Mouse (Mus musculus) gastrocnemius, postnatal 36 days (tissue): ENCODE measurements around the gene Lemd2. TPM values are rescaled to one million over a fixed set of nuclear protein-coding genes. Genes with fewer than 3 reads are reported as not detected.
A peak's percentile ranks its signal among the peaks of the same experiment; 100 is the strongest.
"Not testable (repeated sequence)": the region's sequence is repeated elsewhere in the genome, so short reads cannot be mapped to it uniquely, and the experiment has no call there.

Experiments used
- DNase-seq, 2 experiments: peaks; one replicate each; pipeline ENCODE4 v3.0.0; 2022
- intact Hi-C: fragments of 180-260 bp; cut with DNase I; formaldehyde crosslinking; loops from one replicate; pipeline ENCODE4 v1.15.1; 2025
- long read RNA-seq, 2 experiments: library from polyadenylated mRNA; stranded (forward); transcript quantifications; one replicate each; pipeline ENCODE4 v2.0.0; 2021
- total RNA-seq, 2 experiments: library from RNA; stranded (reverse); gene quantifications; 2 replicates each; pipeline ENCODE4 v1.2.3; 2021

The Lemd2 gene
- total RNA-seq = 10 to 100 TPM; 17.8 to 20.4 TPM
- long read RNA-seq, experiment 1, transcript Lemd2-201 (9 exons, 2,627 nt) = major isoform, 16 of 23 reads
- long read RNA-seq, experiment 1, partial matches to known transcripts = 0 of 23 reads
- long read RNA-seq, experiment 1, other reads (novel, unspliced or antisense) = 7 of 23 reads
- long read RNA-seq, experiment 2, transcript Lemd2-201 (9 exons, 2,627 nt) = major isoform, 22 of 29 reads
- long read RNA-seq, experiment 2, partial matches to known transcripts = 7 of 29 reads
- long read RNA-seq, experiment 2, other reads (novel, unspliced or antisense) = 0 of 29 reads

DNA sequence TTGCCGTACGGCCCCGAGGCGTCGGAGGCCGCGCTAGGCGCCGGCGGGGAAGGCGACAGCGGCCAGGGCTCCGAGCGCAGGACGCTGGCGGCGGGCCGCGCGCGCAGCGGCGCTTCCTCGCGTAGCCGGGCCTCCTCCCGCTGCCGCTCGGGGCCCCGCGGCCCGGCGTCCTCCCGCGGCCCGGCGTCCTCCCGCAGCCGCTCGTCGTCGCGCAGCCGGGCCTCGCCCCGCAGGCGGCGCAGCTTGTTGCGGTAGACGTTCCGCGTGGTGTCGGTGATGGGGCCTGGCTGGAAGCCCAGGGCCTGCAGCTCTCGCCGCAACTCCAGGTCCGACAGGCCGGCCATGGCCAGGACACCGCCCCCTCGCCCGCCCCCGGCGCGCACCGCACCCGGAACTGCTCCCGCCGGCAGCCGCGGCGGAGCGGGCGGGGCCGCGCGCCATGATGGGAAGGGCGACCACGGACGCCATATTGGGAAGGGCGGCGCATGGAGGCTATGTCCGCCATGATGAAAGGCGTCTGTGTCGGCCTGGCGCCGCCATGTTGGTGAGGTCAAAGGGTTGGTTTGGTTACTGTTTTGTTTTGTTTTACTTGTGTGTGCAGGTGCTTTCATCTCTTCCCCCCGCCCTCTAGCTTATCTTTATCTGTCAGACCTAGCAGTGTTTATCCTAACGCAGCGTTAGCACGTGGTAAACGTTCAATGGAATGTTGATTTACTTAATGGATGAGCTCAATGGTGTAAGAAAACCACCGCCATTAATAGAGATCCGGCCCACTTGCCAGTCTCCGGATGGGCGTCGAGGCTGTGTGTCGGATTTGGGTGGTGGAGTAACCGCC lies at the start of gene Lemd2:
TSS of gene Lemd2 (minus strand) at position 395 of the 835 bp plus-strand sequence.
- peak; percentile 95 to 97 for DNase-seq
- intact Hi-C loops = loop anchor here (10.0 kb wide), 1 partner anchor 269 kb away; the partner anchor contains the start of genes Cuta and Phf1

GRCm38 (mm10) chr17:27251150-27251549 lies 46.9 kb upstream of the Lemd2 start:
- DNase-seq = no peak
- intact Hi-C loops = no loop called here

- intact Hi-C loops = no loop called here
- DNase-seq = no peak
These were observed 46.2 kb upstream of the Lemd2 start for GRCm38 (mm10) chr17:27250461-27250860.

DNA sequence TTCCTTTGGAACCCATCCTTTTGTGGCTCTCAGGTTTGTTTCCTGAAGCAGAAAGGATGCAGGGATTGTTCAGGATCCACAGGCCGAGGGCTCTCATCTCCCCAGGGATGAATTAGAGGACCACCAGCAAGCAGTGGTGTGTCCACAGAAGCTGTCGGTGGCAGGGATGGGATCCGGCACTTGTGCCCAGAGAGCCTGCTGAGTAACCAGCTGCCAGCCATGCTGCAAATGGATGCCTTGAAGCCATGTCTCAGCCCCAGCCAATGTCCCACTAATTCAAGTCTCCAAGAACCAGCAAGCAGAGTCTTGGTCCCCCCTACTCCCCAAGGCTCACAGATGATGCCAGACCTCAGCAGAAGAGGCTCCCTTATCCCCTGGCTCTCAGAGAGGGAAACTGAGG lies 44.8 kb upstream of the Lemd2 start:
- intact Hi-C loops = no loop called here
- DNase-seq = no peak

DNA sequence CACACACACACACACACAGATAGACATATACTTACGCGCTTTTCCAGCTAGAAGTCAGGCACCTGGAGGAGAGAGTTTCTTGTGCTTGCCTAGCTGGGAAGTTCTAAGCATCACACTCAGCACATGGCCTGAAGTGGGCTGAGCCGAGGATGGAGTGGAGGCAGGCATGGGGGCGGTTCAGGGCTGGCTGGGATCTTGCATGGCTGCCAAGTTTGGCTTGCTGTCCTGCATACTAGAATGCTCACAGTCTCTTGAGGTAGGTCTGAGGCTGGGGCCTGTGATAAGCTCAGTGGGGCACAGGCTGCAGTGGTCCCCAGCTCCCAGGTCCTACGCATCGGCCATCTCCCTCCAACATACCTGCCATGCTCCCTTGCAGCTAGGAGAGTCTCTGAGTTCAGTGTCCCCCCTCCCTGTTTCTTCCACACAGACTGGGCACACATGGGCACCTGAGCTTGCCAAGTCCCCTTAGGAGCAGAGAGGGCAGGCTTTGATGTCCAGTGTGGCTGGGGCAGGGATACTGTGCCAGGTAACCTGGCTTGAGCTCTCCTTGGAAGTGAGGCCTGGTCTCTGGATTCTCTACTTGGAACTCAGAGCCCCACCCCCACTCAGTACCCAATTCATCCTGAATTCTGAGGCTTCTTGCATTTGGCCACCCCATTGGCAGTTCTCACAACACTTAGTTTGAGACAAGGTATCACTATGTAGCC lies 43.6 kb upstream of the Lemd2 start:
- intact Hi-C loops = no loop called here
- DNase-seq = no peak

DNA sequence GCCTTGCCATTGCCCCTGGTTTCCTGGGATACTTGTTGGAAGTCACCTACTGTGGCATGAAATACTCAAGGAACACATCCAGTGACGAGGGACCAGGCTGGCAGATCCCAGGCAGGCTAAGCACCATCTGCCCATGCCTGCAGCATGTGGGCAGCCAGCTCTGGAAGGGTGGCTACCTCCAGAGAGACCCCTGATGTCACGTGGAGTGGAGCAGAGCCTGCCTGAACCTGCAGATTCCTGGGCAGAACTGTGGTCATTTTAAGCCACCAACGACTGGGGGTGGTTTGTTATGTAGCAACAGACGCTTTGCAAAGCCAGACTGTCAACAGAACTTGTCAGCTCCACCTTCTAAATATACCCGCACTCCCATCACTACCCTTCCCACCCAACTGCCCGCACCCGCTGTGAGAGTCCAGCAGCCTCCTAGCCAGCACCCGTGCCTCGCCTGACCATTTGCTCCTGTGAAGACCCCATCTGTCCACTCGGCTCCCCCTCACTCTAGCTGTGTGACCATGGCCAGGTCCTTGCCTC lies 41.6 kb upstream of the Lemd2 start:
- intact Hi-C loops = no loop called here
- DNase-seq = no peak

DNA sequence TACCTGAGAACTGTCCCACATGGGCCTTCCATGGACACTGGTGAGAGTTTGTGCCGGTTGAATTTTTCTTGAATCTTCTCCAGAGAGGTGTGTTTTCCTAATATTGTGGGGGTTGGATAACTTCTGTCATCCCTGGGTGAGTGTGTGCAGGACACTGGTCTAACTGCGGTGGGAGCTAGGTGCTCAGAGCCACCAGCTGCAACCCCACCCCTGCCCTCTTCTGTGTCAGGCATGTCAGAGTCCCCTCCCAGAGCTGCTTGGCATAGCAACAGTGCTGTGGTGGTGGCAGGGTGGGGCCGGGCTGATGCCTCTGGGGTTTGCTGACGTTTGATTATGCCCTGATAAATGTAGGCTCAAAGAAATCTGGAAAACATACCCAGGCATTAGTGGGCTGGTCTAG lies 40.6 kb upstream of the Lemd2 start:
- intact Hi-C loops = loop anchor here (5.0 kb wide), 2 partner anchors 47 to 72 kb away; no protein-coding TSS in a partner anchor
- no peak for DNase-seq

DNA sequence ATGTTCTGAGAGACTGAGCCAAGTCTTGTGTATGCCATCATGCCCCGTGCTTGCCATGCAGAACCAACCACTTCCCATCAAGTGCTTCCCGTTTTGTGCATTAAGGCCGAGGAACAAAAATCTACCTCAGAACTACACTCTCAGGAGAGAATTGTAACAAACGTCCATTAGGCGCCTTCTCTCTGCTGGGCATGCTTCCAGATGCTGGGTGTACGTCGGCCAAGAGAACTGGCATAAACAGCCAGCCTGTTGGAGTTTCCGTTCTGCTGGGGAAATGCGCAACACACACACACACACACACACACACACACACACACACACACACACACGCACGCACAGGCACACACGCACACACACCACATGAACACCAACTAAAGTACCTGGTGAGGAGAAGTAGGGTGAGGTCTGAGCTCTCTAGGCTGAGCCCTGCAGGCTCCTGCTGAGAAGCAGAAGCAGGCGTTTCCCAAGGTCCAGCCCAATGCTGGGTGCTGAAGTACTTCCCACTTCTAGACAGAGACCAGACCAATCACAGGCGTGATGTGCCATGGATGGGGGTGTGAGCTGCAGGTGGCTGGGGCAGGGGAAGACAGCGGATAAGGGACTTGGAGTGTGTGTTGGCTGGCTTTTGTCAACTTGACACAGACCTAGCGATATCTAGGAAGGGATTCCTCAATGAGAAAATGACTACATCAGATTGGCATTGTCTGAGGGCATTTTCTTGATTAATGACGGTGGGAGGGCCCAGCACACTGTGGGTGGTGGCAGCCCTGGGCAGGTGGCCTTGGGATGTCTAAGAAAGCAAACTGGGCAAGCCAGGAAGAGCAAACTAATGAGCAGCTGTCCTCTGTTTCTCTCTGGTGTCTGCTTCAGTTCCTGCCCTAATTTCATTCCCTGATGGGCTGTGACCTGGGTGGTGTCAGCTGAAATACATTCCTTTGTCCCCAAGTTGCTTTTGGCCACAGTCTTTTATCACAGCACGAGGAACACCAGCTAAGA lies 38.2 kb upstream of the Lemd2 start:
- intact Hi-C loops = loop anchor here (5.0 kb wide), 2 partner anchors 50 to 75 kb away; no protein-coding TSS in a partner anchor
- DNase-seq = no peak

- DNase-seq = peak; percentile 50 to 63
- intact Hi-C loops = loop anchor here (5.0 kb wide), 2 partner anchors 51 to 76 kb away; no protein-coding TSS in a partner anchor
These were observed 36.5 kb upstream of the Lemd2 start for GRCm38 (mm10) chr17:27240556-27241457.

- DNase-seq = no peak
- intact Hi-C loops = loop anchor here (5.0 kb wide), 2 partner anchors 52 to 77 kb away; no protein-coding TSS in a partner anchor
These were observed 35.7 kb upstream of the Lemd2 start for GRCm38 (mm10) chr17:27239941-27240340.

GRCm38 (mm10) chr17:27238637-27239036 lies 34.4 kb upstream of the Lemd2 start:
- no peak for DNase-seq
- intact Hi-C loops = no loop called here

- intact Hi-C loops = no loop called here
- no peak for DNase-seq
These were observed 33.5 kb upstream of the Lemd2 start for GRCm38 (mm10) chr17:27237731-27238130.

DNA sequence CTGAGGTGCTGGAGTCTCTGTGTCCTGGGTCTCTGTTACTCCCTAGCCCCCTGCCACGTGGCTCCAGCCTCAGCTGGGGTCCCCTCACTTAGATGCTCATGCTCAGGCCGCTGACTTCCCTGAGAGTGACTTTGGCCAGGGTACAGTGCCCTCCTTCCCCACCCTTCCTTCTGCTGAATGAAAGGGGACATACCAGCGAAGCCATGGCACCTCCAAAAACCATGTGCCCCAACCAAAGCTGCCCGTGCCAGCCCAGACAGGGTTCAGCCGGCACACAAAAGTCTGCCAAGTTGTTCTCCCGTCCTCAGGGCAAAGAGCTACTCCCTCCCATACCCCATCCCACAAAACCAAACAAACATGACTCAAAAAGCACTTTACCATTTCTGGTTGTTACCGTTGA lies 29.0 kb upstream of the Lemd2 start:
- intact Hi-C loops = no loop called here
- DNase-seq = no peak

DNA sequence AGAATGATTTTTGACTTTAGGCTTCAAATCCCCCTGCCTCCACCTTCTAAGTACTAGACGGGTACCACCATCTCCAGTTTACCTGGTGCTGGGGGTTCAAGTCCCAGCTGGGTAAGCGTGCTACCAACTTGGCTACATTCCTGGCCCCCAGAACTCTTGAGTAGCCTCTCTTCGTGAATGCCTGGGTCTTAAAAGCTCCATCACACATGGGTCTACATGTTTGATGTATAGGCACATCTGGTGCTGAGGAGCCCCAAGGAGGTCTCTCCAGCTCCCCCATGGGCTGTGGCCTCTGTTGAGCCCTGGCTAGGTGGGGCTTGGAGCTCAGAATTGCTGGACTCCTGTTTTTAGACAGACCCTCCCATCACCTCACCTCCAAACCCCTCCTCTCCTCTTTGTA lies 27.9 kb upstream of the Lemd2 start:
- intact Hi-C loops = no loop called here
- no peak for DNase-seq

DNA sequence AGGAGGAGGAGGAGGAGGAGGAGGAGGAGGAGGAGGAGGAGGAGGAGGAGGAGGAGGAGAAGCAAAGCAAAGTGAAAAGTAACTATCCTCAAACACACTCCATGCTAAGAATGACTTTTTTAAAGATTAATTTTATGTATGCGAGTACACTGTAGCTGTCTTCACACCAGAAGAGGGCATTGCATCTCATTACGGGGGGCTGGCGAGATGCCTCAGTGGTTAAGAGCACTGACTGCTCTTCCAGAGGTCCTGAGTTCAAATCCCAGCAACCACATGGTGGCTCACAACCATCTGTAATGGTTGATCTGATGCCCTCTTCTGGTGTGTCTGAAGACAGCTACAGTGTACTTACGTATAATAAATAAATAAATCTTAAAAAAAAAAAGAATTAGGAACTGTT lies 27.3 kb upstream of the Lemd2 start:
- DNase-seq, intact Hi-C loops: not testable (repeated sequence)

DNA sequence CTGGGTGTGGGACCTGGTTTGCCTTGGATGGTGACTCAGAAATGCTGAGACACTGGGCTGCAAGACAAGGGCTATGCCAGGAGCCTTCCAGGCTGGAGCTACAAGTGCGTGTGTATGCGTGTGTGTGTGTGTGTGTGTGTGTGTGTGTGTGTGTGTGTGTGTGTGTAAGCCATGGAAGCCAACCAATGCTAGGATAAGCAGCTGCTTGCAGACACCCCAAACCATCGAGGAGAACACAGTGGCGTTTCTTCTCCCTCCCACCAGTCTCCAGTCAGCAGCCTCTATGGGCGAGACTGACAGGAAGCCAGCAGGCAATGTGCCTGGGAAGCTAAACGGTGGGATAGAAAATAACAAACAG lies 26.9 kb upstream of the Lemd2 start:
- DNase-seq = no peak
- intact Hi-C loops = no loop called here

DNA sequence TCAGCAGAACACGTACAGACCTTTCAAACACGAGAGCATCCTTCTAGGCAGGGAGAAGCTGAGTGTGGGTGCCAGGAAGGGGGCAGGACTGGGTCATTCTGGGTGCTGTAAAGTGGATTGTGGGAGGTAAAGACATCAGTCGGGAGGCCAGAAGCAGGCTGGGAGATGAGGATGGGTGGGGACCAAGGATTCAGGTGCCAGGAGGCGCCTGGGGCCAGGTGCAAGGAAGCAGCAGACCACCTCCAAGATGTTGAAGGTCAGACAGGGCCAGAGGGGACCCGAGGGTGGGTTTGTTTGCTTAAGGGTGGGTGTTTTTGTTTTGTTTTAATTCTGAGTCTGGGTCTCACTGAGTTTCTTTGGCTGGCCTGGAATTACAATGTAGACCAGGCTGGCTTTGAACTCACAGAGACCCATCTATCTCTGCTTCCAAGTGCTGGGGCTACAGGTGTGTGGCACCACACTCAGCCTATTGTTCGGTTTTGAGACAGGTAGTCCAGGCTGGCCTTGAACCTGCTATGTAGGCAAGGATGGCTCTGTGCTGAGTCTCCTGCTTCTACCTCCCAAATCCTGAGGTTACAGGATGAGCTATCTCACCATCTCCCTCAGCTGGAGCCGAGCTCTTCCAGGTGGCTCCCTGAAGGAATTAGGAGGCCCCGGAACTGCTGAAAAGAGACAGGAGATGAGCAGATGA lies 26.3 kb upstream of the Lemd2 start:
- intact Hi-C loops = no loop called here
- no peak for DNase-seq
